Mouse (Mus musculus) heart, postnatal 0 days (tissue): ENCODE results near the gene BC004004.

Source experiments
- CTCF ChIP-seq: IDR thresholded peaks from 2 replicates; pipeline ENCODE4 v1.5.1; 2016; ENCODE audit warnings: antibody characterized with exemption, control low read depth, low read depth
- EP300 ChIP-seq: IDR thresholded peaks from 2 replicates; pipeline ENCODE4 v1.6.1; 2016; ENCODE audit warnings: antibody characterized with exemption, low read depth

DNA sequence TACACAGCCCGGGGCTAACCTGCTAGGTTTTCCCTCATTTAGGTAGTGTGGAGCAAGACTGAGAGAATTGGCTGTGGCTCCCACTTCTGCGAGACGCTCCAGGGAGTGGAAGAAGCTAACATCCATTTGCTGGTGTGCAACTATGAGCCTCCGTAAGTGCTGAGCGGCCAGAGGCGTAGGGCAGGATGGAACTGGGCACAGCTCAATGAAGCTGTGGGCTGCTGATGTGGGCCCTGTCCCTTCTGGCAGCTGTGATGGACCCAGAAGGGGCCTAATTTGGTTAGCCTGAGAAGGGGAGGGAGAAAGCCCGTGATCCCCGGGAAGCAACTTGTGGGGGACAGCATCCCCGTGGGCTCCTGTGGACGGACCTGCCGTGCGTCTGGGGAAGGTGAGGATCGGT, 57.2 kb downstream of the BC004004 start:
- TF ChIP-seq CTCF (no peak), EP300 (no peak)
